ENCODE assay signal across 11 mouse cellular contexts in genomic region chr14:25127544-25128159, GRCm38 (mm10).
DNase-seq lines count a peak whose midpoint lies in the region; ATAC-seq lines count a peak whose summit lies in the region.
"Had no signal": no experiment of that assay in that cellular context is flagged by ENCODE, and none has a peak within 500 bp of the region (broad histone marks: within the 10 kb centered on the region; RNA-seq: fewer than 3 reads in every experiment).

No protein-coding gene starts in this region.

- no peaks in the 10 kb centered on the region for H3K27me3 ChIP-seq in hindbrain, embryonic 11.5 days (ENCODE audit: control insufficient read depth, insufficient read depth, low read length)
- H3K27me3 ChIP-seq: liver, embryonic 15.5 days had no signal

- 33% methylated on average over 14 of the region's 14 CpGs for WGBS in hindbrain, embryonic 11.5 days

- H3K4me2 ChIP-seq in hindbrain, embryonic 11.5 days (replicated peaks; ENCODE audit: low read depth, low read length): no peak overlapping the region
- H3K4me2 ChIP-seq: liver, embryonic 15.5 days had no signal

- DNase-seq in gastrocnemius, postnatal 14 days: peak; percentile 13
- no peak for DNase-seq in gastrocnemius, postnatal 25 days
- DNase-seq in hindbrain, embryonic 11.5 days (ENCODE audit: low spot score): peak; percentile 21
- peak; percentile 53 for DNase-seq in left cerebral cortex, postnatal 4 days
- DNase-seq in retina, embryonic 14.5 days (ENCODE audit: low spot score): peak; percentile 29
- no peak for DNase-seq in kidney, postnatal 25 days
- no peak for DNase-seq in thymus, postnatal 36 days
- DNase-seq: heart, postnatal 36 days had no signal

- peaks cover 12% of the 10 kb centered on the region for H3K4me1 ChIP-seq in hindbrain, embryonic 11.5 days (replicated peaks; ENCODE audit: control insufficient read depth, insufficient read depth, low read length)
- H3K4me1 ChIP-seq: liver, embryonic 15.5 days had no signal

- intact Hi-C loops in gastrocnemius, postnatal 14 days (cut with DNase I; ENCODE audit: low total_unique reads): no loop called here
- intact Hi-C loops in left cerebral cortex, postnatal 4 days (cut with DNase I): no loop called here

- H3K27ac ChIP-seq in hindbrain, embryonic 11.5 days (ENCODE audit: low read depth, low read length): peak overlapping the region; percentile 70
- H3K27ac ChIP-seq: liver, embryonic 15.5 days had no signal

- H3K9me3 ChIP-seq in hindbrain, embryonic 11.5 days (ENCODE audit: control insufficient read depth, low read length): no peaks in the 10 kb centered on the region
- H3K9me3 ChIP-seq: liver, embryonic 15.5 days had no signal

- H3K9ac ChIP-seq in hindbrain, embryonic 11.5 days (ENCODE audit: low read depth, low read length): no peak overlapping the region
- H3K9ac ChIP-seq: liver, embryonic 15.5 days had no signal

- peak; percentile 27; the same call in 1 of the 2 replicates for ATAC-seq in hindbrain, embryonic 11.5 days (ENCODE audit: low FRiP score)
- no peak for ATAC-seq in megakaryocyte progenitor cell, adult 5-6 weeks (replicated peaks; ENCODE audit: poor library complexity)

- no peak overlapping the region for H3K4me3 ChIP-seq in hindbrain, embryonic 11.5 days (ENCODE audit: low read depth, low read length)
- H3K4me3 ChIP-seq: erythroblast, embryonic 14.5 days; liver, embryonic 15.5 days had no signal

- H3K36me3 ChIP-seq in hindbrain, embryonic 11.5 days (ENCODE audit: control insufficient read depth, insufficient read depth, low read length): no peaks in the 10 kb centered on the region
- H3K36me3 ChIP-seq: liver, embryonic 15.5 days had no signal

Comparison
In these comparisons a context has a peak if more than half of its experiments do, and no peak if none do; other contexts are left out.
1. DNase-seq: peak in gastrocnemius, postnatal 14 days (single experiment), hindbrain, embryonic 11.5 days (single experiment), left cerebral cortex, postnatal 4 days (single experiment) and retina, embryonic 14.5 days (single experiment); none in gastrocnemius, postnatal 25 days (single experiment), kidney, postnatal 25 days (0 of 2) and thymus, postnatal 36 days (0 of 2).